Mouse (Mus musculus) liver, adult (tissue): ENCODE data around the gene Lrmda.

ENCODE experiments used
- GATA4 ChIP-seq: IDR thresholded peaks from 2 replicates; pipeline ENCODE4 v1.6.1; 2014; ENCODE audit warnings: mild to moderate bottlenecking, low read length; ENCODE audit not compliant: insufficient replicate concordance

The Lrmda gene

GRCm38 (mm10) chr14:22007006-22007405 is 12.5 kb upstream of the Lrmda start:
- TF ChIP-seq GATA4: no peak

GRCm38 (mm10) chr14:22014315-22014714 is 5.2 kb upstream of the Lrmda start:
- no peak for TF ChIP-seq GATA4

- TF ChIP-seq GATA4: peak; percentile 94
These were observed 4.7 kb upstream of the Lrmda start for GRCm38 (mm10) chr14:22014781-22015180.

- TF ChIP-seq GATA4: no peak
These were observed 2.5 kb upstream of the Lrmda start for GRCm38 (mm10) chr14:22017011-22017410.

GRCm38 (mm10) chr14:22019949-22020845 is 685 bp downstream of the Lrmda start:
- no peak for TF ChIP-seq GATA4

GRCm38 (mm10) chr14:22020885-22021284 is 1.4 kb downstream of the Lrmda start:
- no peak for TF ChIP-seq GATA4

- TF ChIP-seq GATA4: no peak
These were observed 4.0 kb downstream of the Lrmda start for GRCm38 (mm10) chr14:22023533-22023932.

- TF ChIP-seq GATA4: no peak
These were observed 16.4 kb downstream of the Lrmda start for GRCm38 (mm10) chr14:22035900-22036299.

- TF ChIP-seq GATA4: no peak
These were observed 16.8 kb downstream of the Lrmda start for GRCm38 (mm10) chr14:22036338-22036737.

- no peak for TF ChIP-seq GATA4
These were observed 17.4 kb downstream of the Lrmda start for GRCm38 (mm10) chr14:22036802-22037497.

- no peak for TF ChIP-seq GATA4
These were observed 18.1 kb downstream of the Lrmda start for GRCm38 (mm10) chr14:22037498-22038131.

- TF ChIP-seq GATA4: no peak
These were observed 22.6 kb downstream of the Lrmda start for GRCm38 (mm10) chr14:22042146-22042545.

- TF ChIP-seq GATA4: no peak
These were observed 23.9 kb downstream of the Lrmda start for GRCm38 (mm10) chr14:22043420-22043819.

- TF ChIP-seq GATA4: no peak
These were observed 26.8 kb downstream of the Lrmda start for GRCm38 (mm10) chr14:22046262-22046856.

GRCm38 (mm10) chr14:22048068-22048899 is 28.8 kb downstream of the Lrmda start:
- no peak for TF ChIP-seq GATA4

GRCm38 (mm10) chr14:22048900-22049199 is 29.3 kb downstream of the Lrmda start:
- no peak for TF ChIP-seq GATA4
